Mouse (Mus musculus): ENCODE data around the gene Sox8.
A peak's percentile ranks its signal among the peaks of the same experiment; 100 is the strongest.

The Sox8 gene

GRCm38 (mm10) chr17:25555666-25556629 is 14.5 kb downstream of the Sox8 start:
- no peak for DNase-seq

GRCm38 (mm10) chr17:25555159-25555558 is 15.3 kb downstream of the Sox8 start:
- DNase-seq = no peak

GRCm38 (mm10) chr17:25551313-25551712 is 19.2 kb downstream of the Sox8 start:
- no peak for DNase-seq

GRCm38 (mm10) chr17:25550020-25550419 is 20.5 kb downstream of the Sox8 start:
- no peak for DNase-seq

- DNase-seq = no peak
Observed at GRCm38 (mm10) chr17:25547026-25547425, 23.5 kb downstream of the Sox8 start.

GRCm38 (mm10) chr17:25541768-25542167 is 28.7 kb downstream of the Sox8 start:
- no peak for DNase-seq

GRCm38 (mm10) chr17:25540731-25541130 is 29.8 kb downstream of the Sox8 start:
- no peak for DNase-seq

- DNase-seq = peak; percentile 38 to 56
Observed at GRCm38 (mm10) chr17:25538945-25539875, 31.3 kb downstream of the Sox8 start.

- DNase-seq = peak; percentile 34 to 37
Observed at GRCm38 (mm10) chr17:25530357-25531022, 40.0 kb downstream of the Sox8 start.

- no peak for DNase-seq
Observed at GRCm38 (mm10) chr17:25522080-25522479, 48.4 kb downstream of the Sox8 start.

- no peak for DNase-seq
Observed at GRCm38 (mm10) chr17:25520492-25520891, 50.0 kb downstream of the Sox8 start.

- peak in 1 of 2 experiments; percentile 15 for DNase-seq
Observed at GRCm38 (mm10) chr17:25519511-25519910, 51.0 kb downstream of the Sox8 start.

GRCm38 (mm10) chr17:25518144-25518543 is 52.3 kb downstream of the Sox8 start:
- DNase-seq = no peak

GRCm38 (mm10) chr17:25516315-25516714 is 54.2 kb downstream of the Sox8 start:
- no peak for DNase-seq
